Mouse (Mus musculus): ENCODE data around the gene Tbck.

Tbck gene

DNA sequence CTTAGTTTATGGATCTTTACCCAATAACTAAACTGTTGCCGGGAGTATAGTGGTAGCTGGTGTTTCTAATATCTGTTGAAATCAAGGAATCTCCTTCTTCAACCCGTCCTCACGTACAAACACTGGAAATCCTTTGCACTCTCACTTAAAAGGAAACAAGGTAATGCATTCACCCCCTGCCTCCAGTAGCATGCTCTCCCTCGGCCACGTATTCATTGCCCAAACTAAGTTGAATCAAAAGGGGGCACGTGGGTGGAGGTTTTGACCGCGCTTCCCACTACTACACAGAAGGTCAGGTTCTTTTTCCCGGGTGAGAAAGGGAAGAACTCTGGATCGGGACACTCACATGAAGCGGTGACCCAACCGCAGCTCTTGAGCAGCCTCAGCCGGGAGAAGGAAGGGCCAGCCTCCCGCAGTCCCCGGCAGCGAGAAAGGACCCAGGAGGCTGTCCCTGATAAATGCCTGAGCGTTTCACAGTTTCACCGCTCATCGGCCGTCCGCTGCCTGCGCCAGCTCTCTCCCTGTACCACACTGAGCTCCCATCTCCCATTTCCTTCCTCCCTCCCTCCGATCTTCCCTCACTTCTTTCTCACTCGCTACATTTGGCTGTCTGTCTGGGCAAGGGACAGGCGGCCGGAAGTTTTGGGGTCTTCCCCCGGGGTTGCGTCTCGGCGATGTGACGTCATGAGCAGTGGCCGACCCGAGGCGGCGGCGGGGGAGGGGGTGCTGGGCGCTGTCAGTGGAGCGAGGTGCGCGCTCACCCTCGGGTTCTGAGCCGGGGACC, at the start of gene Tbck:
TSS of gene Tbck (plus strand) at position 698 of the 784 bp plus-strand sequence.
- DNase-seq (ENCODE audit: low spot score in 2 of 2) = peak; percentile 95 to 96

DNA sequence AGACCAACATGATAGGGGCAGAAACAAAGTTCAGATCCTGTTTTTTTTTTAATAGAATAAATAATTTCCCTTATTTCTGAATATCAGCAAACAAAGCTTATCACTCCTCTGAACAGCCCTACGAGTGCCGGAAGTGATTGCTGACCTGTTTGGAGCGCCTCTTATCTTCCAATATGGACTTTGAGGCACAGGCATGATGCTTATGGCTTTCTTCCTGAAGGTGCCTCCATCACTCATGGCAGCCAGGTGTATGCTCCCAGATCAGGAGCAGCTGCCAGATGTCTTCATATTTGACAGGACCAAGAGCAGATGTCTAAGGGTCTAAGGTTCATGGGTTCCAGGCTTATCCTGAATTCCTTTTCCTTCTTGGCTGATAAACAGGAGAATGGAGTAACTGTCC, 46.9 kb upstream of the Tbck start:
- no peak for DNase-seq (ENCODE audit: low spot score in 2 of 2)

DNA sequence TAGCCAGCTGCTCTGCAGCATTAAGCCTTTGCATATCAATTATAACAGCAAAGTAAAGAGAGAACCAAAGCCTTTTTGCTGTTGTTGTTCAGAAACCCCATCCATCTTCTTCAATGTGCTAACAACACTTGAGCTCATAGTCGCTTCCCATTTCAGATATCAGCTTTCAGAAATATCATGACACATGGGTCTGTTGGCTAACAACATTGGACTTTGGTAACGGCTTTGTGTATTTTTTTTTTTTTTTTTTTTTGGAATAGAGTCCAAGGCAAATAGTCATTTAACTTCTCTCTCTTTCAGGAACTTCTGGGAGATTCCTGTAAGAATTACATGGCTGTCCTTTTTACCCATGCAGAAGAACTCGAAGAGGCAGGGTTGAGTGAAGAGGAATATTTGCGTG, 39.9 kb upstream of the Tbck start:
- no peak for DNase-seq (ENCODE audit: low spot score in 2 of 2)

DNA sequence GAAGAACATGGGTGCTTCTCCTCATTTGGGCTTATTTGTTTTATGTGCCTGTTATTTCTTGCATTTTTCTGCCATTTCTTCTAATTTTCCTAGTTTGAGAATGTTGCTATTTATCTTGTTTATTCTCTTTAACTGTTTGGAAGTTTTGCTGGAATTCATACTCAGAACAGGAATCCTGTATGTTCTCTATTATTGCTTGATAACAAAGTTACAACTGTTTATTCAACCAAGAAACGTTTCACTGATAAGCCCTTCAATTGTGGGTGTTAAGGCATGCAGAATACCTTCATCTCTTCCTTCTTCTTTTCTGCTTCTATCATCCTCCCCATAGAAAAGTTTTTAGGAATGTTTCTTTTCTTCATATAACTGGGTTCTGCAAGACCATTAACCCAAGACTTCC, 37.1 kb upstream of the Tbck start:
- no peak for DNase-seq (ENCODE audit: low spot score in 2 of 2)

DNA sequence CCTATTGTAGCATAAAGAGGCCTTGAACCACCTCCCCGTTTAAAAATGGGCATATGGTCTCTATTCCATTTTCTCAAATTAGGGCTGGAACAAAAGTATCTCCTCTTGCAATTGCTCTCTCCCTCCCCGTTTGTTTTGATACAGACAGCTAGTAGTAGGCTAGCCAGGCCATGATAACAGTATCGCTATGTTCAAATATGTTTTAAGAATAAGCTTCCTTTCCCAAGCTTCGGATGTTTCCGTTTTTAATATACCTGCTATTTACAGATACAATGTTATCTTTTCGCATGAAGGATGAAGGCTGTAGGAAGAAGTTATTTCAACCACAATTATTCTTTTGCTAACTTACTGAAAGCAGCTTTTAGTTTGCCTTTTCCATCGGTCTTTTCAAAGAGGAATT, 34.6 kb upstream of the Tbck start:
- DNase-seq (ENCODE audit: low spot score in 2 of 2) = no peak

DNA sequence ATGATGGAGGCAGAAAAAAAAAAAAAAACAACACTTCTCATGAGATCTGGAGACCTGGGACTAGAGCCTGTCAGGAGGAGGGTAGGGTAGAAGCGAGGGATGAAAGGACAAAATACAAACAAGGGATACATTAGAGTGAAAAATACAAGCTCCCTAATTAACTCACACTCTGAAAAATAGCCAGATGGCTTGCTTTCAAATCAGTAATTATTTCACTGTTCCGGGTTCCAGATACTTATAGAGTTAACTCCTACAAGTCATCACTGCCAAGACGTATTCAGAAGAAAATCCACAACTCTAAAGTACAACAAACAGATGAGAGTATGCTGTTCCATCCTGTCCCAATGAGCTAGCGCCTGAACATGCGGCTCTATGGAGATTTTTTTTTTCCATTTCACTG, 33.8 kb upstream of the Tbck start:
- DNase-seq (ENCODE audit: low spot score in 2 of 2) = no peak

DNA sequence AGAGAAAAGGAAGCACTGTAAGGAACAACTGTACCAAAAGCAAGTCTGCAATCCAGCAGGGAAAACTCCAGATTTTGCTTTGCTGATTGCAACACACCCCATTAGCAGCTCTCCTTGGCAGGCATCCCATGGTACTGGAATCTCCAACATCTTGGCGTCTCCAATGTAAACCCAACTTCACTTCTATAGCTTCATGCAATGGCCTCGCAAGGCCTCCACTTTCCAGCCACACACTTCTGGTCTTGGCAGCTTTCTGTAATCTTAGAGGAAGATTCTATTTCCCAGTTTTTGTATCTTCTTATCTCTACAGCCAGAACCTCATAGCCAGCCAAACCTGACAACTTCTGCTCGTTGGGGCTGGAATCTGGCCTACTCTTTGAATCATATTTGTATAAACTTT, 32.2 kb upstream of the Tbck start:
- DNase-seq (ENCODE audit: low spot score in 2 of 2) = peak in 1 of 2 experiments; percentile 31

DNA sequence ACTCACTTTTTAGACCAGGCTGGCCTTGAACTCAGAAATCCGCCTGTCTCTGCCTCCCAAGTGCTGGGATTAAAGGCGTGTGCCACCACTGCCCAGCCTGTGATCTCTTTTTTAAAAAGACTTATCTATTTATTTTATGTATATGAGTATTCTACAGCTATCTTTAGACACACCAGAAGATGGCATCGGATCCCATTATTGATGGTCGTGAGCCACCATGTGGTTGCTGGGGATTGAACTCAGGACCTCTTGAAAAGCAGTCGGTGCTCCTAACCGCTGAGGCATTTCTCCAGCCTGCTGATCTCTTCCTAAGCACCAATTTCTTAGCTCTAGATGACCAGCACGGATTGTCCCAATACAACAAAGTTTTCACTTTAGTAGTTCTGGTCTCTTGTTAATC, 30.0 kb upstream of the Tbck start:
- DNase-seq (ENCODE audit: low spot score in 2 of 2) = no peak

DNA sequence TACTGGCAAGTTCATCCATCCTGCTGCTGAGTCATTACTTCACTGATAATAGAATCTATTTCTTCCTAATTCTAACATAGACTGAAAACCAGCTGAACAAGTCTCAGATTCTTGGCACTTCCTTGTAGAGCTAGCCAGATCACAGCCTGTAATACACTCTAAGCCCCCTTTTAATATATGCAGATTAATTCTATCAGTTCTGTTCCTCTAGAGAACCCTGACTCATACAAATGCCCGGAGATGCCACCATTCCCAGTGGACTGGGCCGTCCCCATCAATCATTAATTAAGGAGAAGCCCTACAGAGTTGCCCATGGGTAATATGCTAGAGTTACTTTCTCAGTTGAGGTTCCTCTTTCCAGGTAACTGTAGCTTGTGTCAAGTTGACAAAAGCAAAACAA, 28.0 kb upstream of the Tbck start:
- DNase-seq (ENCODE audit: low spot score in 2 of 2) = no peak

DNA sequence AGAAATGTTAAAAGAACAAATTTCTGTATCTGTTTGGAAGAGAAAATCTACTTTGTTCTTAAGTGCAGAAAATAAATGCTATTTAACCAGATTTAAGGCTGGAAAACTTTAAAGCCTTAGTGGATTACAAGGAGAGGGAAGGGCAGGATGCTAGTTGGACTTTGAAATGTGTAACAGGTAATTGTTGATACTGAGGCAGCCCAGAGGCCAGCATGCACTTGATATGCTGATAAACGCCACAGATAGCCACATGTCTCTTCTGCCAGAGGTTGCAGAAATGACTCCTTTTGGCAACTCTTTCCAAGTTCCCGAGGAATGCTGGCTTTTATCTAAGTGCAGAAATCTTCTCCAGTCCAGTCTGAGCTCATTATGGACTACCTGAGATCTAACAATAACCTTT, 6.5 kb upstream of the Tbck start:
- DNase-seq (ENCODE audit: low spot score in 2 of 2) = no peak

DNA sequence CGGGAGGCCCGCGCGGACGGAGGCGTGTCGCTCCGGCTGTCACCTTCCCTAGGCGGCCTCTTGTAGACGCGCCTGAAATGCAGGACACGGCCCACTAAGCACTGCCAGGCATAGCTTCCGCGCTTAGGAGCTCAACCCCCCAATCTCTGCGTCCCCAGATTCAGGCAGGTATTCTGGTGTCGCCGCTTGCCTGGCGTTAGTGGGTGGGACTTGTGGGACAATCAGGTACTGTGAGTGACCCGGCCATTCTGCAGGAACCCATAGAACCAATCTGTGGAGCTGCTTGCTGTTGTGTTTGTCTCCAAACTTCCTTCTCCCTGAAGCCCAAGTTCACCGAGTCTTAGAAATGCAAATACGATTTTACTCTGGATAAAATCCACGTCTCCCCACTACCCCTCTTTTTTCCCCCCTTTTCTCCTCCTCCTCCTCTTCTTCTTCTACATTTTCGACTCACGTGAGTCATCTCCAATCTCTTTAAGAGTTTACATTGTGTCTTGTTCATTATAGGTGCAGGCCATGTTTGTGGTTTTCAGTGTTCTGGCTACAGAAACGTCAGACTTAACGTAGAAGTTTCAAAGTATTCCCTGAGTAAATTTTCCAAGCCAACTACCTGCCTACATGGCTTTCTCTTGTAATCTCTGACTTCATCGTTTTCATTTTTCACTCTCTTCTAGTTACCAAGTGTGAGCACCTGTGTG, 436 bp downstream of the Tbck start, which contains the start of gene Aimp1:
TSS of gene Aimp1 (minus strand) at position 140 of the 698 bp plus-strand sequence.
- DNase-seq (ENCODE audit: low spot score in 2 of 2) = no peak

DNA sequence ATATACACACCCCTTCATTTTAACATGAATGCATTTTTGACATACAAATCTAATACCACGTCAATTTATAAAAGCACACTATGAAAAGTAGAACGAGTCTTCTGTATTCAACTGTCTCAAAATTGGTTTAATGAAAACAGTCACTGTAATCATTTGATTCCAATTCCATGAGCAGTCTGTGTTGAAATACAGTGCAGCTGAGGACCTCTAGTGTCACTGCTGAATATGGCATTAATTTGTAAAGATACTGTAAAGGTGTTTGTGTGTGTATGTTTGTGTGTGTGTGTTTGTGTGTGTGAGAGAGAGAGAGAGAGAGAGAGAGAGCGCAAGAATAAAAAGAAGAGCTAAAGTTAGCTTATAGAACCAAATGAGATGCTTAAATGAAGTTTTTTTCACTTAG, 17.4 kb downstream of the Tbck start:
- no peak for DNase-seq (ENCODE audit: low spot score in 2 of 2)

DNA sequence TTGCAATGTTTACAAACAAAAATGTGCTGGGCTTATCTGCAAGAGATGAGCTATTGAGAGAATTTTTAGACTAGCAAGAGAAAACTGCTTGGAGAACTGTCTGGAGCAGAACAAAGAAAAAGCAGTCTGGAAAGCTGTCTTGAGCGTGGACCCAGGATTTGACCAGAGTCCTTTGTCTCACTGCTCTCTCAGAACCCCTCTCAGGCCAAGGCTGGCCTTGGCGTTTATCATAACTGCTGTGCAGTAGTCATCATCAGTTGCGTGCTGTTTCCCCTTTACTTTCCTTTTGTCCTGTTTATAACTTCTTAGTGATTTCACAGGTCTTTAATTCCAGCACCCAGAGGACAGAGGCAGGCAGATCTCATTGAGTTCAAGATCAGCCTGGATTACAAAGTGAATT, 20.3 kb downstream of the Tbck start:
- DNase-seq (ENCODE audit: low spot score in 2 of 2) = no peak

DNA sequence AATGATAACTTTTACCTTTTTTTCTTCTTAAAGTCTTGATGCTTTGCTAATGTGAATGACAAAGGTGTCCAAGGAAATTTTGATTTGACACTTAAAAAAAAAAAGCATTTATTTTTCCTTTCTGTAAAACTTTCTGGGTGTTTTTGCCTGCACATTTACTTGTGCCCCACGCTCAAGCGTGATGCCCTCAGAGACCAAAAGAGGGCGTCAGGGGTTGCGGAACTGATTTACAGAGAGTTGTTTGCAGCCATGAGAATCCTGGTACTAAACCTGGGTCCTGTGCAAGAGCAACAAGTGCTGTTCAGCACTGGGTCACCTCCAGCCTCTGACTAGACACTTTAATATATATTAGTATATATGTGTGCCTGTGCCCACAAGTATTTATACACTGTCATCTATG, 23.0 kb downstream of the Tbck start:
- no peak for DNase-seq (ENCODE audit: low spot score in 2 of 2)

DNA sequence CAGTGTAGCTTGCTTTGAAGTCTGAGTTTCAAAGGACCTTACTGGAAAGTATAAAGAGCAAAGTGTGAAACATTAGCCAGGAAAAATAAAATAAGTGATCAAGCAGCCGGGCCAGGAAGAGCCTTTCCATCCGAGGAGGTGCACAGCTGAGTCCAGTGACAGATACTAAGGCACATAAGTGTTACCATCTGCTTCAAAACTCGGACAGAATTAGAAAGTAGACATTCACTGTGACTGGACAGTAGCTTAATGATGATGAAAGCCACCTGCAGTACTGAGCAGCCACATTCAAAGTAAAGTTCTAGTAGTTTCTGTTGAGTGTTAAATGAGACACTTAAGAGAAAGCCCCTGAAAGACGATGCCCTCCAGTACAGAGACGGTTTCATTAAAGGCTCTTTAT, 30.0 kb downstream of the Tbck start:
- DNase-seq (ENCODE audit: low spot score in 2 of 2) = no peak

DNA sequence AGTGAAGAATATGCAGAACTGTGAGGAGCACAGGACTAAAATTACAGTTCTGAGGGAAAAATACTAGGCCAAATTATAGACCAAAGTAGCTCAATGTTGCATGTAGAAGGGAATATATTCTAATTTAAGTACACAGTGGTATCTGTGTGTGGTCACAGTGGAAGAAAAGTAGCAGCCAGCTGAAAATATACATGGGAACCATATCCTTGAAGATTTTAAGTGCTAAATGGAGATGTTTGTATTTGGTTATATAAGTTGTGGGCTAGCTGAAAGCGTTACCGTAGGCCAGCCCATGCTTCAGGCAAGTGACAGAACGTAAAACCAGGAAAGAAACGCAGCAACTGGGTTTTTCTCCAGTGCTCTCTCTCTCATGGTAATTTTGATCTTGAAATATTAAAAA, 33.4 kb downstream of the Tbck start:
- no peak for DNase-seq (ENCODE audit: low spot score in 2 of 2)

DNA sequence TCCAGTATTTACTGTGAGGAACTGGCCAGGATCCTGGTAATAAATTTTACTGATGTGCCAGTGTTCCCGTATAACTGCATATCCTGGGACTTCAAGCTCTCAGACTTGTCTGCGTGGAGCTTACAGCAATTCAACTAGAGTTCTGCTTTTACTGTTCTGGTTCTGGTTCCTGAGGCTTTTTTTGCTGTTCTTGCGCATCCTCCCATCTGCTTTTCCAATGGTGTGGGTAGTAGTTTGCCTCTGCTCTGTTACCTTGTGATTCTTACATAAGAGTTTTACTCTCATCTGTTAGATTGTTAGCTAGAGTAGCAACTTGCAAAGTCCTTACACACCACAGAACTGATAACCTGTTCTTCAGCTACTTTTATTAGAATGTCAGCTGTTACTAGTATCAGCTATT, 40.4 kb downstream of the Tbck start:
- no peak for DNase-seq (ENCODE audit: low spot score in 2 of 2)

DNA sequence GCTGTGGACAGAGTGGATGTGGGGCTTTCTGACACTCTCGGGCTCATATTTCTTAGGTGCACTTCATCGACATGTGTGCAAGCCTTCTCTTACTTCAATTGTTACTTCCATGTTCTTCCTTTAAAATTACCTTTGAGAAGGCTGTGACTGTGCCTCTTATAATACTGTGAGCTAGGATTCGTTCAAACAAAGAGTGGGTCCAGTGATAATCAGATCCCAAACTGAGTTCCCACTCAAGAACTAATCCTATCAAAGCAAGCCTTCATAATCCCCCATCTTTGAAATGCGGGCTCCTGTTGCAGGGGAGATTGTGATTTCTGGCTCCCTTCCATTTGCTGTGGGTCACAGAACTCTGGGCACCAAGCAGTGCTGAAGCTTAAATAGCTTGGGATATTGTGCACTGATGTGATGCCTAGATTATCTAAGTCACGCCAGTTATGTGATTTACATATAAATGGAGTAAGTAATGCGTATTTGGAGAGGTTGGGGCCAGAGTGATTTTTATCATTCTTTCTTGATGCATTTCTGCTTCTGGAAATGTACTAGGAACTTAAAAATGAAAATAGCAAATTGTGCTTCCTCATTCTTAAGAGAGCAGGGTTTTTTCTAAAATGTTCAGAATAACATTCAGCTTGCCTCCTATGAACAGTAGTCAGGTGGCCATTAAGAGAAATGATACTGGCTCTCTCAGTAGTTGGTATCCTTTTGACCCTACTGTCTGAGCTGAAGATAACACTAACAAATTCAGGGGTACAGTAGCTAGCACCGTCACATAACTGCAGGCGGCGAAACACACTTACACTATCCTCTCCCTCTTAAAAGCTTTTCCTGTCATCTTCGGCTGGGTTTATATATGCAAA, 60.6 kb downstream of the Tbck start:
- DNase-seq (ENCODE audit: low spot score in 2 of 2) = no peak

DNA sequence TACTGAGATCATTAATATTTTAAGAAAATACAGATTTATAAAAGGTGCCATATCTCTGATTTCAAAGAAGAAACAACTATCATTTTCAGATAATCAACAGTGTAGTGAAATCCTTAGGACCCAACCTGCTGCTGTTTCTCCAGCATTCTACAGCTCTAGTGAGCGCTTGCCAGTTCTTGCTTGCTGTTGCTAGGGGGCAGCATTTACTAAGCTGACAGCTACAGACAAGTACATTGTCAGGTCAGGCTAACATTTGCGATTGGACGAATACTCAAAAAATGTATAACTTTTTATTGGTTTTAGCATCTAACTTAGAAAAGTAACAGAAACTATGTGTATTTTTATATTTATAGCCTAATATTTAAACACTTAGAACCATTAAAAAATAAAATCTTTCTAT, 63.1 kb downstream of the Tbck start:
- DNase-seq (ENCODE audit: low spot score in 2 of 2) = peak; percentile 81 to 82

DNA sequence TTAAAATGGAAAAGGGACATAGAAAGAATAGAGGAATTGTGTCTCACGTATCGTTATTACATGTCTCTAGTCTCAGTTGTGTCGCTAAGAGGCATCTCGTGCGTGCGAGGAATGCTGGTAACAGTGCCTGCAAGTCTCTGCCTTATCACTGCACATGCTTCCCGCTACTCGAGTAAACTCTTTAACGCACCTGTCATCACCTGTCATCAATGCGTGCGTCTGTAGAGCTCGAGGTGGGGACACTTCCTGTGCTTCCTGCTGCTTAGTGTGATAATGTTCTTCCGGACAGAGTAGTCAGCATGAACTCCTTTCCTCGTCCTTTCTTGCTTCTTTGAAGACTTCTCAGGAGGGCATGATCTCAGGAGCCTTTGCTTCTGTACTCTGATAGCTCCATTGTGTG, 63.8 kb downstream of the Tbck start:
- no peak for DNase-seq (ENCODE audit: low spot score in 2 of 2)

DNA sequence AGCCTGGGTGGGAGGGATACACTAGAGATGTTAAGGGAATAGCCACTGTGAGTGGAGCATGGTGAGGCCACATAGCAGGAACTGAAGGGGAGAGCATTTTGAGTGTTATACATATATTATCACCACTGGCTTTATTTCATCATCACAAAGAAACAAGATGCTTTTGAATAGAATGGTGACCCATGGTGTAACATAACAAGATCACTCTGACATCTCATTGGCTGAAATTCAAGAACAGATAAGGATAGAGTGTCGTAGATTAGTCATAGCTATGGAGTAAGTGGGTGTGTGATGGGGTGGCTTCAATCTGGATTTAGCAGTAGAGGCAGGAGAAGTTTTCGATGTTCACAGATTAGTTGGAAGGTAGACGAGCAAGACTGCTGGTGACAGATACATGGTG, 64.8 kb downstream of the Tbck start:
- no peak for DNase-seq (ENCODE audit: low spot score in 2 of 2)

DNA sequence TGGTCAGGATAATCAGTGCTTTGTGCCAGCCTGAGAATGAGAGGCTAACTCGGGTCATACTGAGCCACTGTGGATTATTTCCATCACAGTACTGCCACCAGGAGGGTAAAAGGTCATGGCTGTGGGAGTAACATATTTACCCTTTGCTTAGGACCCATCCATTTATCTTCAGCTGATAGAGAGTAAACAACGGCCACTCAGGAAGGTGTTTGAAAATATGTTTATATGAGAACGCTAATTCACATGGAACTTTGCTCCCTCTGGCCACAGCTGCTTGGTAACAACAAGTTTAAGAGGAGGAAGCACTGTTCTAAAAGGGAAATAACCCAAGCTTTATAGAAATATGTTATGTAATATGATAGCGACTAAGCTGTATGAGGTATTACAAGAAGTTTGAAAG, 68.8 kb downstream of the Tbck start:
- DNase-seq (ENCODE audit: low spot score in 2 of 2) = no peak

DNA sequence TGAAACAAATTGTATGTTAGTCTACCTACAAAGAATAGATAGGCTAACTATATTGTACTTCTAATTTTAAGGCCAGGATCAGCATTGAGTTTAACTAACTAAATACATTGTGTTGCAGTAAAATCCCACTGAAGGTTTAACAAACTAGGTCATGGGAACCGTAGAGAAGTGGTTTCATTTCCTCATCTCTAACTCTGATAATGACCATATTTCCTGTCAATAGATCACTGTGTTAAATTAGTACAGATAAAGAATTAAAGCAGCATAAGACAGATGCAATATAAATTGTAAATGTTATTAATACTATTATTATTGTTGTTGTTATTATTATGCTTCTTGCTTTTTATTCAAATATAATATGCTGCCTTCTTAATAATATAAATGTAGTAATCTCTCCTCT, 72.3 kb downstream of the Tbck start:
- DNase-seq (ENCODE audit: low spot score in 2 of 2) = no peak

Data from right cerebral cortex, postnatal 10 days (tissue).